Mouse (Mus musculus) gastrocnemius, adult 2 months (tissue): ENCODE data around the gene Gja5. TPM values are rescaled to one million over a fixed set of nuclear protein-coding genes. Genes with fewer than 3 reads are reported as not detected.

ENCODE experiments used
- DNase-seq: peaks from one replicate; pipeline ENCODE4 v3.0.0; 2022
- H3K27ac ChIP-seq: fragments of 200-600 bp; 2 replicates; pipeline ENCODE4 v1.8.1; 2022; ENCODE audit warnings: mild to moderate bottlenecking
- H3K4me3 ChIP-seq: fragments of 200-600 bp; 2 replicates; pipeline ENCODE4 v1.8.1; 2022; ENCODE audit warnings: mild to moderate bottlenecking, moderate library complexity
- CTCF ChIP-seq: fragments of 200-600 bp; IDR thresholded peaks from 2 replicates; pipeline ENCODE4 v1.8.1; 2022; ENCODE audit warnings: antibody characterized with exemption, mild to moderate bottlenecking, moderate library complexity
- intact Hi-C: fragments of 180-260 bp; cut with DNase I; formaldehyde crosslinking; loops from one replicate; pipeline ENCODE4 v1.15.1; 2025
- long read RNA-seq, 2 experiments: library from polyadenylated mRNA; stranded (forward); transcript quantifications; one replicate each; pipeline ENCODE4 v2.0.0; 2021
- total RNA-seq, 2 experiments: library from RNA; stranded (reverse); gene quantifications; 2 replicates each; pipeline ENCODE4 v1.2.3; 2021

The Gja5 gene
- total RNA-seq: 1 to 10 TPM; 1.9 to 2.7 TPM
- long read RNA-seq, experiment 1, partial matches to known transcripts: 0 of 4 reads
- long read RNA-seq, experiment 1, other reads (novel, unspliced or antisense): 0 of 4 reads
- long read RNA-seq, experiment 2, partial matches to known transcripts: 0 of 1 reads
- long read RNA-seq, experiment 2, other reads (novel, unspliced or antisense): 0 of 1 reads

DNA sequence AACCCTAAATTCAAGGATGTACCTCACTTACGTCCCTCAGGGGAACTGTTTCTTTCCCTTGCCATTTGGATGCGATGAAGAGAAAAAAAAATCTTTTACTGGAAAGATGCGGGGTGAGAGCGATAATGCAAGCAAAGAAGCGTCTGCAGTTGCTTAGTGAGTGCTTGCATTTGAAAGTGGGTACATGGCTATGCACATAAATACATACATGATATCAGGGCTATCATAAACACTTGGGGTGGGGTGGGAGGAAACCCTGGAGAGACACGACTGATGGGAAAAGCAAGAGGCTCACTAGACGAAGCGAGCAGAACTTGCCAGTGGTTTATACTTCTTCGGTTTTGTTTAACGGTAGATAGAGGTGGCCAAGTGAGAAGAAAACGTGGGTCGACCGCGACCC lies at the start of gene Gja5:
TSS of gene Gja5 (plus strand) at position 301 of the 400 bp plus-strand sequence.
- Histone ChIP-seq H3K27ac (peak within 1 kb of the TSS; percentile 87), H3K4me3 (peak within 1 kb of the TSS; percentile 99)
- intact Hi-C loops: loop anchor here (10.0 kb wide), 1 partner anchor 90 kb away; no protein-coding TSS in a partner anchor
- DNase-seq: no peak
- no peak for TF ChIP-seq CTCF

DNA sequence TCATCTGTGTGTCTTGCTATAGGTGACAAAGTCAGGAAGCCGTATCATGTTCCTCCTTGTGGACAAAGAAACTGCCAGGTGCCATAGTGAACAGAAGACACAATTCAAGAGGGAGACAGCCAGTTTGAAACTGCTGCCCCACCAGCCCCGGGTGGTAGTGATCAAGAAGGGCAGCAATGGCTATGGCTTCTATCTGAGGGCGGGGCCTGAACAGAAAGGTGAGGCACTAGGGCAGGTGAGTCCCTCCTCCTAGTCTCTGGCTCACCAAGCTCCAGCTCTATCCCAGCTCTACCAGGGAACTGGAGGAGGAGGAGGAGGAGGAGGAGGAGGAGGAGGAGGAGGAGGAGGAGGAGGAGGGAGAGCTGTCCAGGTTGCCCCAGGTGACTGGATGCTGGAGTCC lies 48.7 kb upstream of the Gja5 start:
- no peak for DNase-seq

DNA sequence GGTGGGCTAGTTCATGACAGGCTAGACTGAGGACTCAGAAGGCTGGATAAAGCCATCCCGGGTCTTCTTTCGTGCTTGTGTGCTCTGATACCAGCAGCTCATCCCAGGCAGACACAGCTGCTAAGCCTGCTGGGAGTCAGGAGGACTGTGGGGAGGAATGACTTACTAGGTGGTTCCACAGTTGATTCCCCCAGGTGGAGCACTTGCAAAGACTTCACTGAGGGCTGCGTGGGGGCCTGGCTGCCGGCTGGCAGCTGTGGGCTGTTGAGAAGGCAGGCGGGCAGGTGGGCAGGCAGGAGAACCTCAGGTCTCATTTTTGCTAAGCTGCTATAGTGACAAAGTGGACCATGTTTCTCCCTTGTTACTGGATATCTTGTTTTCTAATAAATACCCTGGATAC lies 44.0 kb upstream of the Gja5 start:
- no peak for TF ChIP-seq CTCF
- Histone ChIP-seq H3K27ac (no peak overlapping the region), H3K4me3 (no peak overlapping the region)
- no peak for DNase-seq
- intact Hi-C loops: no loop called here

More for the DNA sequence above, 48.7 kb upstream of the Gja5 start:
- intact Hi-C loops: no loop called here
- Histone ChIP-seq H3K27ac (no peak overlapping the region), H3K4me3 (no peak overlapping the region)
- no peak for TF ChIP-seq CTCF

DNA sequence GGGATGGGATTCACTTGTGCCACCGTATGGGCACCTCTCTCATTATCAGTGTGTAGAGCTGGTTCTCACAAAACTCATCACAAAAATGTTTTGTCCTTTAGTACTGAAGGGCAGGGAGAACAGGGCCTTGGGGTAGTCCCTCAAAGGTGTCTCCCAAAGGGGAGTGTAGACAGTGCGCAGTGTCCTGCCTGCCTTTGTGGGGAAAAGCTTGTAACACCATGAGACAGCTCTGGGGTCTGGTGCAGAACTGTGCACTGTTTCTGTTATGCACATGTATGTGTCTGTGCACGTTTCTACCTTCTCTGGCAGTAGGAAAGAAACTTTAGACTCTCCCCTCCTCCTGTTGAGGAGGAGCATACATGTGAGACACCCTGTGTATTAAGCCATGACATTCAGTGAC lies 36.6 kb upstream of the Gja5 start:
- intact Hi-C loops: no loop called here
- DNase-seq: no peak

DNA sequence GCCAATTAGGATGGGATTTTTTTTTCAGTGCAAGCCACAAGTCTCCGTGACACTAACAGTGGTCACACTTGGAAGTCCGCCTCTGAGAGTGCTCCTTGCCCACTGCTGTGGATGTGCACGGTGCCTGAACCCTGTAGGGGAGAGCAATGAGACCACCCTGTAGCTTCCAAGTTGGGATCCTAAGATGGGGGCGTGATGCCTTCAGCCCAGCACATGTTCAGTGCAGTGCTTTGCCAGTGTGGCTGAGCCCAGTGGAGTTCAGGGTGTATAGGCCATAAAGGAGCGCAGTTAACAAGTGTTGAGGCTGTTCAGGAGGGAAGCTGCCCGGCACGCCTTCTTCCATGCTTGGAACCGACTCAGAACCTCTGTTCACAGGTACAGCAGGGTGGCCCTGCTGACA lies 35.9 kb upstream of the Gja5 start:
- no peak for TF ChIP-seq CTCF
- no peak overlapping the region for H3K27ac ChIP-seq
- no peak overlapping the region for H3K4me3 ChIP-seq
- DNase-seq: no peak
- intact Hi-C loops: no loop called here

More for the DNA sequence above, 36.6 kb upstream of the Gja5 start:
- Histone ChIP-seq H3K27ac (no peak overlapping the region), H3K4me3 (no peak overlapping the region)
- no peak for TF ChIP-seq CTCF

DNA sequence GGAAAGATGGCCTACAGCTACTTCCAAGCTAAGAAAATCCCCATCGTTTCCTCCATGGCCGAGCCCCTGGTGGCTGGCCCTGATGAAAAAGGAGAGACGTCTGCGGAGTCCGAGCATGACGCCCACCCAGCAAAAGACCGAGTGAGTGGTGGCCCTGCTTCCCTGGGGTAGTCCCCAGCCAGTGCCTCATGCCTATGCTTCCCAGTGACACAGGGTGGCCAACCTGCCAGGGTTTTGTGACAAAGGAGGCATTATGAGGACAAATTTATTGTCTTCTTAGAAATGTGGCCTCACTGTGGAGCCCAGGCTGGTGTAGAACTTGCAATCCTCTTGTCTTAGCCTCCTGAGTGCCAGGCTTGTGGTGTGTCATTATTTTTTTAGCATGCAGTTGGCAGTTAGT lies 35.4 kb upstream of the Gja5 start:
- no peak for TF ChIP-seq CTCF
- H3K27ac ChIP-seq: no peak overlapping the region
- intact Hi-C loops: no loop called here
- DNase-seq: no peak
- H3K4me3 ChIP-seq: no peak overlapping the region

DNA sequence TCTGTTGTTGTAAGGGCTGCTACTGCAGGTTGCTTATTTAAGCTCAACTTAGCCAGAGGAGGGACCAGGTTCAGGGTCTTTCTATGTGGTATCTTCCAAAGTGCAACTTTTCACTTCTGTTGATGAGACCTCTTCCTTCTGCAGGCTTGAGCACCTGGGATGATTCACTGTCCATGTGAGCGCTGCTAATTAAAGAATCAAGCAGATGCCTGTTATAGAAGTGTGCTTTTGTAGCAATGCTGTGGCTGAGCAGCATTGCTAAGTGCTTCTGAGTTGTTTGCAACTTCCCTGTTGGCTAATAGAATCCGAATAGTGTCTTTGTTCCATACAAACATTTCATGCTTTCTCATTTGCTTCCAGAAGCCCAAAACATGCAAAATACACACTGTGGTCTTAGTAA lies 34.2 kb upstream of the Gja5 start:
- no peak overlapping the region for H3K27ac ChIP-seq
- H3K4me3 ChIP-seq: no peak overlapping the region
- DNase-seq: no peak
- intact Hi-C loops: no loop called here
- no peak for TF ChIP-seq CTCF

DNA sequence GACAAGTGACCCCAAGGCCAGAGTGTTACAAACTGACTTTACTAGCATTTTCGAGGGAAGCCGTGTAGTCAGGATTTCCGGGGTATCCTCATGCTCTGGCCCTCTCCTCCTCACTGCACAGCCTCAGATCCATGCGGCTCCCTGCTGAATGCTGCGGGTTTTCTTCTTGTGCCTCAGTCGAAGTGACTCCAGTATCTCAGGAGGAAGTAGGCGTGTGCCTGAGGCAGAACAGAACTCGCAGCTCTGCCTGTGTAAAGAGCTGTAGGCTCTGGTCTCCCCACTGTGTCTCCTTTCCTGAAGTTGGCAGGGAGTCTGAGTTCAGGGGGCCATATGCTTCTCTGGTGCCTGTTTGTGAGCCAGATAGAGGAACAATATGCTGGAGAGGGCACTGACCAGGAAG lies 33.4 kb upstream of the Gja5 start:
- Histone ChIP-seq H3K27ac (no peak overlapping the region), H3K4me3 (no peak overlapping the region)
- intact Hi-C loops: no loop called here
- TF ChIP-seq CTCF: no peak
- no peak for DNase-seq

DNA sequence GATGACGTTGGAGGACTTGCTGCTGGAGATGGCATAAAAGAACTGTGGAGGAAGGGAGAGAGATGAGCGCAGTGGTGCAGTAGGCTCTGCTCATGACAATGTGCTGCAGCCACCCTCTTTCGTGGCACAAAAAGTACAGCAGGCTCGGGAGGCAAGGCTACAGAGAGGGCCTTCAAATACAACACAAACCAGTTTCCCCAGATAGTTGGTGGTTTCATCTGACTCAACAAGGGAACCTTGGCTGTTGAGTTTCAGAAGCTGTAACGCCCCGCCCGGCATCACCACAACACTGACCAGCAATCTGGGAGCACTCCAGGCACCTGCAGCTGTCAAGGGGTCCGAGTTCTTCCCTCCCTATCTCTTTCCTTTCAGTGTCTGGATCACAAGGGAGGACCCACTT lies 32.0 kb upstream of the Gja5 start:
- intact Hi-C loops: no loop called here
- Histone ChIP-seq H3K4me3 (no peak overlapping the region), H3K27ac (no peak overlapping the region)
- no peak for DNase-seq
- TF ChIP-seq CTCF: no peak

DNA sequence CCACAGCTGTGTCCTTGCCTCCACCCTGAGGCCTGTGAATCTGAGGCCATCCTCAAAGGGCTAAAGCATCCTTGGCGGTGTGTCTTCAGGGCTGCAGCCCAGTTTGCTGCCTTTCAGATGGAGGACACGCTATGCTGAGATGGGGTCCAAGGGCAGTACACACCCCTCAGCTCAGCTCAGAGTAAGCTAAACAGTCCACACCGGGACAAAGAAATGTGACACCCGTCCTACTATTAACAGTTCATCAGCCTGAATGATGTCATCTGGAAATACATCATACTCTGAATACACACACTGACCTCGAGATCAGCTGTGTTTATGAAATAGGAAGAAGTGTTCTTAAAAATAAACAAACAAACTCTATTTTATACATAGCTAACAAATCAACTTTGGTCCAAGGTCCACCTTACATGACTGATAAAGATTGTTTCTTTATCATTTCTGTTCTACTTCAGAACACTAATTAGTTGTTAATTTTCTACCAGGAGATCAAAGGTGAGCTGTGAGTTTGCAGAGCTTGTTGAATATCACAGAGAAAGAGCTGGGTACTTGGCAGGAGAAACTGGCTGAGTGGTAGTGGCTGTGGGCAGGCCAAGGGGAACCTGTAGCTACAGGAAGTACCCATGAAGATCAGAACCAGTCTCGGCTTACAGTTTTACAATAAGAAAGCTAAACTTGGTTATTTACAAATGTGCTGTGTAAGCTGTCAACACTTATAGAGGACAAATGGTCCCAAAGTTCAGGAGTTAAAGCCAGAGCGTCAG lies 29.5 kb upstream of the Gja5 start:
- intact Hi-C loops: no loop called here
- Histone ChIP-seq H3K27ac (no peak overlapping the region), H3K4me3 (no peak overlapping the region)
- no peak for TF ChIP-seq CTCF
- no peak for DNase-seq

DNA sequence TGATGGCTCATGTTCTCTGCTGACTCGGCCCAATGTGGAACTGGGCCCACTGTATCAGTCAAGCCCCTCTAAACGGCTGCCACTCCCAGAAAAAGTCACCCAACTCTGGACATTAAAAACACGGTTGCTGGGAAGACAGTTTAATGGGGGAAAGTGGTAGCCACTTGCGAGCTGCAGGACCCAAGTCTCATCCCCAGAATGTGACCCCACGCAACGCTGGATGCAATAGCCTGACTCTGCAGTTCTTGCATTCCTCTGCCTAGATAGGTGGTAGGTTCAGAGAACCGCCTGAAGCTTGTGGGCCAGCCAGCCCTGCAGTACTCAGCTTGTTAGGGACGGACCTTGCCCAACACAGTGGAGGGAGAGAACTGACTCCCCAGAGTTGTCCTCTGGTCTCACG lies 25.0 kb upstream of the Gja5 start:
- no peak for TF ChIP-seq CTCF
- no peak overlapping the region for H3K4me3 ChIP-seq
- intact Hi-C loops: no loop called here
- no peak for DNase-seq
- no peak overlapping the region for H3K27ac ChIP-seq

DNA sequence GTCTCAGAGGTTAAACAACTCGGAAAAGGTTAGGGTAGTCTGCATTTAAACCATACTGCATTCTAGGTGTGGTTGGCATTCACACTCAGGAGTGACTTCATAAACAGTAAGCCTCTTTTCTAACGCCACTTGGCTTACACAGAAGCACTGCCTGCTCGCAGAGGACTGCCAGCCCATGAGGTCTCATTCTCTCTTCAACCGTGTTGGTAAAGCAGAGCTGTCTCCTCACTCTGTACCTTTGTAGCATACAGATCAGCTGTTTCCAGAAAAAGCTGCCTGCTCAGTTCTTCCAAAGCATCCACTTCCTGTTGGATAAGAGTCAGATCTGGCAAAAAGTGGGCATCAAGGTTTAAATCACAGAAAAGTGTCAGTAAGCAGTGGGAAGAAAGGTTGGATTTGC lies 24.1 kb upstream of the Gja5 start:
- H3K4me3 ChIP-seq: no peak overlapping the region
- no peak for TF ChIP-seq CTCF
- DNase-seq: no peak
- intact Hi-C loops: no loop called here
- H3K27ac ChIP-seq: no peak overlapping the region

DNA sequence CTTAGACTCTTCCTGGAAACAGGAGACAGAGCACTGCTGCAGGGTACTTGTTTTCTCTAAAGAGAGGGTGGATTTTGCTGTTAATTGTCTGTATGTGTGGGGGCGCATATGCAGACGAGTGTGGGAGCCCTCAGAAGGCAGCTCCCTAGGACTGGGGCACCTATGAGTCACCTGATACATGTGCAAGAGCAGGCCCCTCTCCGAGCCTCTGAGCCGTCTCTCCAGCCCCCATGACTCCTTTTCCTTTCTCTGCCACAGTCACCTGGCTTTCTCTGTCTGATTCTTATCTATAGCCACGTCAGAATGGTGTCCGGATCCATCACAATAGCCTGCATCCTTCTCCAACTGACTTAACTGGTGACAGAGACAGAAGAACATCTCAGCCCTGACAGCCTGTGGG lies 22.9 kb upstream of the Gja5 start:
- no peak for TF ChIP-seq CTCF
- H3K27ac ChIP-seq: no peak overlapping the region
- no peak for DNase-seq
- no peak overlapping the region for H3K4me3 ChIP-seq
- intact Hi-C loops: no loop called here
